Mouse (Mus musculus): Measurements from ENCODE around the gene Bace1.
"Not testable (repeated sequence)": the region's sequence is repeated elsewhere in the genome, so short reads cannot be mapped to it uniquely, and the experiment has no call there.

Bace1 gene

GRCm38 (mm10) chr9:45839139-45839981 is 980 bp downstream of the Bace1 start:
- peak; percentile 20 to 70 for DNase-seq

GRCm38 (mm10) chr9:45839982-45840300 is 1.6 kb downstream of the Bace1 start:
- no peak for DNase-seq

- no peak for DNase-seq
Measured at GRCm38 (mm10) chr9:45840331-45840730, 2.0 kb downstream of the Bace1 start.

GRCm38 (mm10) chr9:45841458-45841857 is 3.1 kb downstream of the Bace1 start:
- no peak for DNase-seq

GRCm38 (mm10) chr9:45843007-45843406 is 4.6 kb downstream of the Bace1 start:
- no peak for DNase-seq

- no peak for DNase-seq
Measured at GRCm38 (mm10) chr9:45843780-45844179, 5.4 kb downstream of the Bace1 start.

- DNase-seq, result no peak
Measured at GRCm38 (mm10) chr9:45845541-45845940, 7.2 kb downstream of the Bace1 start.

GRCm38 (mm10) chr9:45846176-45846575 is 7.8 kb downstream of the Bace1 start:
- DNase-seq, result not testable (repeated sequence)

GRCm38 (mm10) chr9:45846891-45847460 is 8.6 kb downstream of the Bace1 start:
- DNase-seq, result no peak

- peak in 1 of 2 experiments; percentile 41 for DNase-seq
Measured at GRCm38 (mm10) chr9:45849528-45850408, 11.4 kb downstream of the Bace1 start.

GRCm38 (mm10) chr9:45850528-45851155 is 12.3 kb downstream of the Bace1 start:
- no peak for DNase-seq

- no peak for DNase-seq
Measured at GRCm38 (mm10) chr9:45851330-45851729, 12.9 kb downstream of the Bace1 start.

GRCm38 (mm10) chr9:45851776-45852175 is 13.4 kb downstream of the Bace1 start:
- DNase-seq, result no peak

- no peak for DNase-seq
Measured at GRCm38 (mm10) chr9:45853695-45854094, 15.3 kb downstream of the Bace1 start.

GRCm38 (mm10) chr9:45854136-45854535 is 15.8 kb downstream of the Bace1 start:
- DNase-seq, result no peak

- no peak for DNase-seq
Measured at GRCm38 (mm10) chr9:45859364-45859763, 21.0 kb downstream of the Bace1 start.

- DNase-seq, result no peak
Measured at GRCm38 (mm10) chr9:45861813-45862212, 23.4 kb downstream of the Bace1 start.

GRCm38 (mm10) chr9:45869181-45869580 is 30.8 kb downstream of the Bace1 start:
- DNase-seq, result no peak

GRCm38 (mm10) chr9:45870265-45870664 is 31.9 kb downstream of the Bace1 start:
- DNase-seq, result no peak

- peak in 1 of 2 experiments; percentile 76 for DNase-seq
Measured at GRCm38 (mm10) chr9:45877928-45878327, 39.5 kb downstream of the Bace1 start.

GRCm38 (mm10) chr9:45893681-45894080 is 55.3 kb downstream of the Bace1 start:
- DNase-seq, result no peak

- DNase-seq, result no peak
Measured at GRCm38 (mm10) chr9:45905196-45905595, 66.8 kb downstream of the Bace1 start.

GRCm38 (mm10) chr9:45905811-45906237 is 67.4 kb downstream of the Bace1 start:
- peak; percentile 21 to 70 for DNase-seq
